Mouse (Mus musculus) ES-E14 (cell line): ENCODE data around the gene Shb.

ENCODE experiments used
- CHD2 ChIP-seq: IDR thresholded peaks from 2 replicates; pipeline ENCODE4 v1.6.1; 2014; ENCODE audit warnings: mild to moderate bottlenecking, low read depth, low read length, inconsistent platforms
- ZC3H11A ChIP-seq: IDR thresholded peaks from 2 replicates; pipeline ENCODE4 v1.6.1; 2012; ENCODE audit warnings: low read depth, mild to moderate bottlenecking, inconsistent platforms, low read length, borderline replicate concordance

GRCm38 (mm10) chr4:45527562-45528354 lies 4.5 kb downstream of the Shb start:
- TF ChIP-seq CHD2 (no peak), ZC3H11A (no peak; the same call in 1 of the 2 replicates)
